Mouse (Mus musculus) bone marrow, adult 2 months (tissue): ENCODE results near the gene Yy1. TPM values are rescaled to one million over a fixed set of nuclear protein-coding genes. Genes with fewer than 3 reads are reported as not detected.
"Not testable (repeated sequence)": the region's sequence is repeated elsewhere in the genome, so short reads cannot be mapped to it uniquely, and the experiment has no call there.

Experiments used
- H3K27ac ChIP-seq: fragments of 200-500 bp; 2 replicates; pipeline ENCODE4 v1.5.1; 2012; ENCODE audit warnings: low read depth, mild to moderate bottlenecking, control low read depth, inconsistent platforms, low read length; ENCODE audit not compliant: control insufficient read depth, poor library complexity, insufficient read depth
- H3K4me1 ChIP-seq: fragments of 200-500 bp; 2 replicates; pipeline ENCODE4 v1.6.1; 2011; ENCODE audit warnings: low read length; ENCODE audit not compliant: control insufficient read depth, insufficient read depth
- H3K4me3 ChIP-seq: fragments of 200-500 bp; replicated peaks from 2 replicates; pipeline ENCODE3; 2011; ENCODE audit warnings: mild to moderate bottlenecking, low read depth, low read length, control low read depth; ENCODE audit not compliant: control insufficient read depth
- CTCF ChIP-seq: fragments of 200-500 bp; IDR thresholded peaks from 2 replicates; pipeline ENCODE4 v1.5.1; 2011; ENCODE audit warnings: low read length, control low read depth; ENCODE audit not compliant: control insufficient read depth, insufficient read depth
- POLR2A ChIP-seq: fragments of 200-500 bp; IDR thresholded peaks from 2 replicates; pipeline ENCODE4 v1.6.1; 2011; ENCODE audit warnings: low read depth, mild to moderate bottlenecking, control low read depth, low read length, borderline replicate concordance; ENCODE audit not compliant: control insufficient read depth
- WGBS: fragments of 180-500 bp; shearing (Covaris S2); methylation state at CpG from one replicate; pipeline ENCODE4 v1.1.7; 2018; 5-methylcytosine and 5-hydroxymethylcytosine counted together
- polyA plus RNA-seq: library from polyadenylated mRNA; stranded (reverse); fragments of >200 nt; gene quantifications from 2 replicates; pipeline ENCODE4 v1.2.4, GENCODE M21; 2011; ENCODE audit warnings: low replicate concordance; ENCODE audit not compliant: missing spikeins, insufficient read depth, insufficient read length

The Yy1 gene
- polyA plus RNA-seq, 1 experiment: 35.4 TPM

DNA sequence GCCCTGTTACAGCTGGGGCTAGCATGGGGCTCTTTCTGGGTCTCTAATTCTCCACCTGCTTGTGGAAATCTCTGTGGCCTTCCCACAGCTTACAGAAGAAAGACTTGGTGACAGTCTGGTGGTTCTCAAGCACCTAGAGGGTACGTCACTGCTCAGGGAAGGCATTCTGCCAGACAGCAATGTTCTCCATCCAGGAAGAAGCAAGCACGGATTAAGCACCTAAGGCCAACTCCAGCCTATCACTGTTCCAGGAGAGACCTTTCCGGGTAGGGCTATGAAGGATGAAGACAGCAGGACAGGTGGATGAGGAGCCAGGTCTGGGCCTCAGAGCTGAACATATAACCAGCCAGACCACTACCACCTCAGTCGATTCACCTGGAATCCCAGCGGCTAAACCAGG is 42.0 kb downstream of the Yy1 start:
- TF ChIP-seq CTCF (no peak), POLR2A (no peak)
- H3K4me3 ChIP-seq: no peak overlapping the region
- 62% methylated on average over 5 of the region's 5 CpGs for WGBS
- H3K4me1 ChIP-seq: peaks cover 13% of the 10 kb centered on the region; the same call in 1 of the 2 replicates
- H3K27ac ChIP-seq: no peak overlapping the region

- Histone ChIP-seq H3K4me1 (peaks cover 13% of the 10 kb centered on the region; the same call in 1 of the 2 replicates), H3K27ac (peak overlapping the region; percentile 52; the same call in 1 of the 2 replicates), H3K4me3 (peak overlapping the region; percentile 79)
- 6% methylated on average over 51 of the region's 51 CpGs for WGBS
- no peak for TF ChIP-seq CTCF
- no peak; the same call in 1 of the 2 replicates for TF ChIP-seq POLR2A
These were observed 42.6 kb downstream of the Yy1 start for GRCm38 (mm10) chr12:108835208-108835839.

DNA sequence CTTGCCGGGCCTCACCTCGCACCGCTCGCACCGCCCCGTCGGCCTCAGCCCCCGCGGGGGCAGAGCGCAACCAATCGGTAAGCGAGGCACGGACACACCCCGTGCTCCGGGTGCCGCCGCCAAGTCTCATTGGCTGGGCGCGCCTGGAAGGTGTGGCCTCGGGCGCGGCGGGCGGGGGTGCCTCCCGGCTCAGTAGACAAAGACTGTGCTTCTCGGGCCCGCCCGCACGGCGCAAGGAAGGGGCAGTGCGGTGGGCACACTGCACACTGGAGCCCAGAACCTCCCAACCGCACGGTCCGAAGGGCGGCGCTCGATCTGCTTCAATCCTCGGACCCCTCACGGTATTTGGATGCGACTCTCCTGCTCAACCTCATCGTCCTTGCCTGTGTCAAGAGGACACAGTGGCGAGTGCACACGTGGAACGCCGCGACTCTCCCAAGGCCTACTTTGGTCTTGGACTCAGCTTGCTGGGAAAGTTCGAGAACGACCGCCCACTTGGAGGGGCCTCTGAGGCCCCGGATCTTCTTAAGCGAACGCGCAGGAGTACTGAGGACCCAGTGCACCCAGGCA is 43.2 kb downstream of the Yy1 start, which contains the start of the genes Slc25a29 and Slc25a47:
TSS of gene Slc25a29 (minus strand) at position 44 of the 570 bp plus-strand sequence.
TSS of gene Slc25a47 (plus strand) at position 207 of the 570 bp plus-strand sequence.
- Histone ChIP-seq H3K4me1 (peaks cover 13% of the 10 kb centered on the region; the same call in 1 of the 2 replicates), H3K27ac (peak within 1 kb of the TSS; percentile 52), H3K4me3 (peak within 1 kb of the TSS; percentile 85)
- under 1% methylated on average over 53 of the region's 53 CpGs for WGBS
- TF ChIP-seq CTCF: no peak

DNA sequence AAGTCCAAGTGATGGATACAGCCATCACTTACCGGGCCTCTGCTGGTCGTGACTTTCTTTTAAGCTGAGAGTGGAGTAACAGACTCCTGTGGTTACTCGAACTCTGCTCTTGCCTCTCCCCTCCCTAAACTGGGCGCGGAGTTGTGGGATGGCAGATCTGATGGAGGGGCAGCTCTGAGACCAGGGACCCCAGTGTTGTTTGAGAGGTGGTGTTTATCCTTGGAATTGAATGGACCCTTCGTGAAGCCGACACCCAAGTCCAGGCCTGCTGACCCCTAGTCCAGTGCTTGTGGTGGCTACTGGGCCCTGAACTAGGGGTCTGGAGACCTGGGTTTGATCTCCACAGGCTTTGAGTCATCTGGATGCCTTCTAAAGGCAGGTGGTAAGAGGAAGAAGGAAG is 43.9 kb downstream of the Yy1 start:
- WGBS: 38% methylated on average over 7 of the region's 7 CpGs
- Histone ChIP-seq H3K4me1 (peaks cover 13% of the 10 kb centered on the region; the same call in 1 of the 2 replicates), H3K27ac (no peak overlapping the region), H3K4me3 (no peak overlapping the region)
- TF ChIP-seq POLR2A (no peak), CTCF (no peak)

DNA sequence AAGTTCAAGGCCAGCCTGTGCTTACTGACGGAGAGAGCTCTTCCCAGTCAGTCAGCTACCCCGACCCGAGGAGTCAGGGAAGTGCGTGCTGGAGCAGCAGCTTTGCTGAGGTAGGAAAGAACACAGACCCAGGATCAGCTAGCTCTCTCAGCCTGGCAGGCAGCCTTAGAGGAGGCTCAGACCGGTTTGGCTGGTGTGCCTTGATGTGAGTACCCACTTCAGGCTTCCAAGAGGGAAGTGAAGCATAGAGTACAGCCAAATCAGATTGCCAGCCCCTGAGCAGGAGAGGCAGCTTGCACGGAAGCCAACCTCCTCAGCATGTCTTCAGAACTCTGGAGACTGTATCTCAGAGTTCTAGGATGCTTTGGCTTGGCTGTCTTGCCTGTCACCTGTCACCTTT is 48.4 kb downstream of the Yy1 start:
- WGBS: 88% methylated on average over 6 of the region's 6 CpGs
- Histone ChIP-seq H3K27ac (no peak overlapping the region), H3K4me3 (no peak overlapping the region), H3K4me1 (peaks cover 7% of the 10 kb centered on the region)
- TF ChIP-seq CTCF (no peak), POLR2A (no peak)

GRCm38 (mm10) chr12:108842663-108843062 is 49.9 kb downstream of the Yy1 start:
- TF ChIP-seq POLR2A (no peak), CTCF (no peak)
- WGBS: 58% methylated on average over 7 of the region's 7 CpGs
- Histone ChIP-seq H3K4me3 (no peak overlapping the region), H3K4me1 (peaks cover 6% of the 10 kb centered on the region), H3K27ac (no peak overlapping the region)

GRCm38 (mm10) chr12:108848033-108848432 is 55.3 kb downstream of the Yy1 start:
- 86% methylated on average over 3 of the region's 3 CpGs for WGBS
- not testable (repeated sequence) for H3K27ac ChIP-seq, H3K4me3 ChIP-seq, H3K4me1 ChIP-seq

- Histone ChIP-seq H3K4me1 (peaks cover 2% of the 10 kb centered on the region), H3K27ac (no peak overlapping the region), H3K4me3 (no peak overlapping the region)
- WGBS: 86% methylated on average over 4 of the region's 4 CpGs
- no peak for TF ChIP-seq POLR2A
These were observed 56.8 kb downstream of the Yy1 start for GRCm38 (mm10) chr12:108849488-108850022.
